Mouse (Mus musculus) limb, embryonic 10.5 days (tissue): ENCODE results near the gene Fbxo3. TPM values are rescaled to one million over a fixed set of nuclear protein-coding genes. Genes with fewer than 3 reads are reported as not detected.
A peak's percentile ranks its signal among the peaks of the same experiment; 100 is the strongest.
"Not testable (repeated sequence)": the region's sequence is repeated elsewhere in the genome, so short reads cannot be mapped to it uniquely, and the experiment has no call there.

Source experiments
- DNase-seq: peaks from one replicate; pipeline ENCODE4 v3.0.0-alpha.2; 2017; ENCODE audit warnings: low spot score
- H3K27ac ChIP-seq: fragments of 300-500 bp; sonication (generic); 2 replicates; pipeline ENCODE4 v1.5.1; 2016; ENCODE audit warnings: mild to moderate bottlenecking
- H3K27me3 ChIP-seq: fragments of 300-500 bp; sonication (generic); 2 replicates; pipeline ENCODE4 v1.6.1; 2016; ENCODE audit warnings: low read depth, mild to moderate bottlenecking; ENCODE audit not compliant: poor library complexity, severe bottlenecking
- H3K36me3 ChIP-seq: fragments of 300-500 bp; sonication (generic); 2 replicates; pipeline ENCODE4 v1.6.1; 2016; ENCODE audit warnings: mild to moderate bottlenecking, moderate library complexity
- H3K4me1 ChIP-seq: fragments of 300-500 bp; sonication (generic); 2 replicates; pipeline ENCODE4 v1.6.1; 2016
- H3K4me3 ChIP-seq: fragments of 300-500 bp; sonication (generic); 2 replicates; pipeline ENCODE4 v1.5.1; 2016; ENCODE audit warnings: mild to moderate bottlenecking, moderate library complexity
- H3K9me3 ChIP-seq: fragments of 300-500 bp; sonication (generic); replicated peaks from 2 replicates; pipeline ENCODE4 v1.6.1; 2016; ENCODE audit warnings: mild to moderate bottlenecking
- WGBS: fragments of 180-500 bp; shearing (Covaris S2); methylation state at CpG from one replicate; pipeline ENCODE4 v1.1.7; 2016; 5-methylcytosine and 5-hydroxymethylcytosine counted together
- polyA plus RNA-seq: library from polyadenylated mRNA; unstranded; fragments of >200 nt; fragmentation: Nextera tagmentation; extraction: Ambion mirVana; gene quantifications from 2 replicates; pipeline ENCODE4 v1.2.1, GENCODE M21; 2016

The Fbxo3 gene
- polyA plus RNA-seq, 1 experiment from 2014 or later = 47.8 TPM

GRCm38 (mm10) chr2:104043624-104044478, 16.3 kb downstream of the Fbxo3 start:
- Histone ChIP-seq H3K4me1 (no peaks in the 10 kb centered on the region), H3K9me3 (no peaks in the 10 kb centered on the region), H3K27me3 (no peaks in the 10 kb centered on the region), H3K27ac (no peak overlapping the region), H3K36me3 (peaks cover 58% of the 10 kb centered on the region), H3K4me3 (no peak overlapping the region)
- WGBS = 53% methylated on average over 5 of the region's 5 CpGs
- no peak for DNase-seq

- Histone ChIP-seq H3K4me3 (no peak overlapping the region), H3K27ac (no peak overlapping the region), H3K36me3 (peaks cover 52% of the 10 kb centered on the region), H3K9me3 (no peaks in the 10 kb centered on the region), H3K4me1 (no peaks in the 10 kb centered on the region), H3K27me3 (no peaks in the 10 kb centered on the region)
- no peak for DNase-seq
- WGBS = 68% methylated on average over 1 of the region's 1 CpGs
These were observed 17.1 kb downstream of the Fbxo3 start for GRCm38 (mm10) chr2:104044479-104045080.

- Histone ChIP-seq H3K9me3 (no peaks in the 10 kb centered on the region), H3K4me1 (no peaks in the 10 kb centered on the region), H3K36me3 (peaks cover 54% of the 10 kb centered on the region), H3K27ac (no peak overlapping the region), H3K27me3 (no peaks in the 10 kb centered on the region), H3K4me3 (no peak overlapping the region)
- no peak for DNase-seq
- 92% methylated on average over 1 of the region's 1 CpGs for WGBS
These were observed 30.9 kb downstream of the Fbxo3 start for GRCm38 (mm10) chr2:104058381-104058780.

- Histone ChIP-seq H3K9me3 (no peaks in the 10 kb centered on the region), H3K27ac (no peak overlapping the region), H3K4me3 (no peak overlapping the region), H3K4me1 (no peaks in the 10 kb centered on the region), H3K27me3 (no peaks in the 10 kb centered on the region), H3K36me3 (peaks cover 49% of the 10 kb centered on the region)
- DNase-seq = no peak
- 96% methylated on average over 4 of the region's 4 CpGs for WGBS
These were observed 31.4 kb downstream of the Fbxo3 start for GRCm38 (mm10) chr2:104058954-104059353.

GRCm38 (mm10) chr2:104059786-104060185, 32.3 kb downstream of the Fbxo3 start:
- 78% methylated on average over 10 of the region's 10 CpGs for WGBS
- H3K27me3 ChIP-seq = no peaks in the 10 kb centered on the region
- peaks cover 41% of the 10 kb centered on the region for H3K36me3 ChIP-seq
- DNase-seq = no peak
- no peaks in the 10 kb centered on the region for H3K4me1 ChIP-seq
- no peak overlapping the region for H3K4me3 ChIP-seq
- no peak overlapping the region for H3K27ac ChIP-seq
- H3K9me3 ChIP-seq = no peaks in the 10 kb centered on the region

- peaks cover 29% of the 10 kb centered on the region for H3K36me3 ChIP-seq
- H3K4me3 ChIP-seq = no peak overlapping the region
- no peaks in the 10 kb centered on the region for H3K4me1 ChIP-seq
- no peaks in the 10 kb centered on the region for H3K27me3 ChIP-seq
- no peak for DNase-seq
- no peak overlapping the region for H3K27ac ChIP-seq
- WGBS = 97% methylated on average over 6 of the region's 6 CpGs
- no peaks in the 10 kb centered on the region for H3K9me3 ChIP-seq
These were observed 33.5 kb downstream of the Fbxo3 start for GRCm38 (mm10) chr2:104060996-104061395.

- DNase-seq = no peak
- Histone ChIP-seq H3K9me3 (no peaks in the 10 kb centered on the region), H3K36me3 (peaks cover 29% of the 10 kb centered on the region), H3K27me3 (no peaks in the 10 kb centered on the region), H3K4me3 (no peak overlapping the region), H3K4me1 (no peaks in the 10 kb centered on the region), H3K27ac (no peak overlapping the region)
These were observed 35.1 kb downstream of the Fbxo3 start for GRCm38 (mm10) chr2:104062665-104063064.

GRCm38 (mm10) chr2:104064152-104064551, 36.6 kb downstream of the Fbxo3 start:
- WGBS = 88% methylated on average over 2 of the region's 2 CpGs
- H3K9me3 ChIP-seq = no peaks in the 10 kb centered on the region
- H3K4me3 ChIP-seq = no peak overlapping the region
- no peak for DNase-seq
- no peaks in the 10 kb centered on the region for H3K4me1 ChIP-seq
- H3K36me3 ChIP-seq = peaks cover 21% of the 10 kb centered on the region
- no peak overlapping the region for H3K27ac ChIP-seq
- H3K27me3 ChIP-seq = no peaks in the 10 kb centered on the region

GRCm38 (mm10) chr2:104065526-104065925, 38.0 kb downstream of the Fbxo3 start, which contains the start of gene Gm10912:
Gm10912 (plus strand) TSS chr2:104065826.
- 88% methylated on average over 6 of the region's 6 CpGs for WGBS

GRCm38 (mm10) chr2:104068450-104068849, 40.9 kb downstream of the Fbxo3 start, which contains the start of gene Gm10799:
Gm10799 (minus strand) TSS chr2:104068550.
- H3K36me3 ChIP-seq, H3K27me3 ChIP-seq, H3K27ac ChIP-seq, H3K4me3 ChIP-seq, DNase-seq, H3K4me1 ChIP-seq, H3K9me3 ChIP-seq: not testable (repeated sequence)
- 88% methylated on average over 7 of the region's 7 CpGs for WGBS

More at GRCm38 (mm10) chr2:104065526-104065925, 38.0 kb downstream of the Fbxo3 start, which contains the start of gene Gm10912:
- H3K27ac ChIP-seq, H3K4me3 ChIP-seq, DNase-seq, H3K9me3 ChIP-seq, H3K27me3 ChIP-seq, H3K4me1 ChIP-seq: not testable (repeated sequence)
- H3K36me3 ChIP-seq = peaks cover 12% of the 10 kb centered on the region; the same call in 1 of the 2 replicates

- Histone ChIP-seq H3K4me1 (peaks cover 9% of the 10 kb centered on the region), H3K27ac (peak within 1 kb of the TSS; percentile 84), H3K36me3 (peaks cover 3% of the 10 kb centered on the region; the same call in 1 of the 2 replicates), H3K4me3 (peak within 1 kb of the TSS; percentile 50), H3K9me3 (no peaks in the 10 kb centered on the region), H3K27me3 (no peaks in the 10 kb centered on the region)
- WGBS = 6% methylated on average over 13 of the region's 13 CpGs
- peak; percentile 69 for DNase-seq
These were observed 42.2 kb downstream of the Fbxo3 start, which contains the start of gene Cd59b for GRCm38 (mm10) chr2:104069704-104070185. Cd59b (plus strand) TSS chr2:104069849.

- H3K4me3 ChIP-seq, H3K27ac ChIP-seq, DNase-seq, H3K36me3 ChIP-seq, H3K9me3 ChIP-seq, H3K4me1 ChIP-seq, H3K27me3 ChIP-seq: not testable (repeated sequence)
- 74% methylated on average over 5 of the region's 5 CpGs for WGBS
These were observed 50.8 kb downstream of the Fbxo3 start for GRCm38 (mm10) chr2:104078285-104078684.

- not testable (repeated sequence) for H3K4me3 ChIP-seq, H3K27ac ChIP-seq, H3K9me3 ChIP-seq, DNase-seq, H3K4me1 ChIP-seq, H3K27me3 ChIP-seq, H3K36me3 ChIP-seq
- WGBS = no CpG with 5 or more reads among the region's 1 CpGs
These were observed 54.0 kb downstream of the Fbxo3 start for GRCm38 (mm10) chr2:104081436-104082050.
